Mouse (Mus musculus) limb, embryonic 14.5 days (tissue): Measurements from ENCODE around the gene Ttc7. TPM values are rescaled to one million over a fixed set of nuclear protein-coding genes. Genes with fewer than 3 reads are reported as not detected.

Experiments
- ATAC-seq: fragments of 200-750 bp; cut with Nextera tagmentation; 2 replicates; pipeline ENCODE4 v1.8.0; 2017; ENCODE audit warnings: low read depth, moderate number of reproducible peaks, moderate TSS enrichment; ENCODE audit not compliant: low FRiP score
- DNase-seq: peaks from one replicate; pipeline ENCODE4 v3.0.0-alpha.2; 2015; ENCODE audit warnings: low spot score
- H3K27ac ChIP-seq: fragments of 300-500 bp; sonication (generic); replicated peaks from 2 replicates; pipeline ENCODE4 v1.5.1; 2014; ENCODE audit warnings: low read depth, mild to moderate bottlenecking, low read length, moderate library complexity, mixed read lengths
- H3K27me3 ChIP-seq: fragments of 300-500 bp; sonication (generic); 2 replicates; pipeline ENCODE4 v1.6.1; 2014; ENCODE audit warnings: low read length, mixed read lengths; ENCODE audit not compliant: control insufficient read depth, insufficient read depth
- H3K36me3 ChIP-seq: fragments of 300-500 bp; sonication (generic); 2 replicates; pipeline ENCODE4 v1.6.1; 2014; ENCODE audit warnings: mild to moderate bottlenecking, low read length, moderate library complexity, mixed read lengths; ENCODE audit not compliant: control insufficient read depth, insufficient read depth
- H3K4me1 ChIP-seq: fragments of 300-500 bp; sonication (generic); 2 replicates; pipeline ENCODE4 v1.6.1; 2014; ENCODE audit warnings: antibody characterized with exemption, low read length, mixed read lengths; ENCODE audit not compliant: control insufficient read depth, insufficient read depth
- H3K4me2 ChIP-seq: fragments of 300-500 bp; sonication (generic); replicated peaks from 2 replicates; pipeline ENCODE4 v1.6.1; 2014; ENCODE audit warnings: low read depth, mild to moderate bottlenecking, low read length, moderate library complexity; ENCODE audit not compliant: severe bottlenecking
- H3K4me3 ChIP-seq: fragments of 300-500 bp; sonication (generic); replicated peaks from 2 replicates; pipeline ENCODE4 v1.5.1; 2014; ENCODE audit warnings: low read length
- H3K9ac ChIP-seq: fragments of 300-500 bp; sonication (generic); 2 replicates; pipeline ENCODE4 v1.6.1; 2014; ENCODE audit warnings: mild to moderate bottlenecking, low read depth, low read length, moderate library complexity; ENCODE audit not compliant: severe bottlenecking
- H3K9me3 ChIP-seq: fragments of 300-500 bp; sonication (generic); 2 replicates; pipeline ENCODE4 v1.6.1; 2016; ENCODE audit warnings: low read length; ENCODE audit not compliant: control insufficient read depth
- POLR2A ChIP-seq: fragments of 200-500 bp; IDR thresholded peaks from 2 replicates; pipeline ENCODE4 v1.8.0; 2012; ENCODE audit warnings: inconsistent platforms, mild to moderate bottlenecking, moderate library complexity, borderline replicate concordance; ENCODE audit not compliant: insufficient read depth, insufficient read length; ENCODE audit errors: extremely low read depth
- WGBS: fragments of 180-500 bp; shearing (Covaris S2); extraction: QIAGEN DNeasy Blood & Tissue Kit; methylation state at CpG from one replicate; pipeline ENCODE4 v1.1.7; 2014; 5-methylcytosine and 5-hydroxymethylcytosine counted together
- polyA plus RNA-seq, 2 experiments: library from polyadenylated mRNA; depleted of rRNA in 1 of 2; stranded (reverse) in 1 of 2; unstranded in 1 of 2; fragments of >200 nt; fragmentation: Nextera tagmentation in 1 of 2; extraction: Ambion mirVana in 1 of 2; gene quantifications; 2 replicates each; pipeline versions ENCODE4 v1.2.1 to v1.2.3; 2012 to 2014

Gene Ttc7
- polyA plus RNA-seq, 2 experiments = 7.8 to 9.4 TPM

DNA sequence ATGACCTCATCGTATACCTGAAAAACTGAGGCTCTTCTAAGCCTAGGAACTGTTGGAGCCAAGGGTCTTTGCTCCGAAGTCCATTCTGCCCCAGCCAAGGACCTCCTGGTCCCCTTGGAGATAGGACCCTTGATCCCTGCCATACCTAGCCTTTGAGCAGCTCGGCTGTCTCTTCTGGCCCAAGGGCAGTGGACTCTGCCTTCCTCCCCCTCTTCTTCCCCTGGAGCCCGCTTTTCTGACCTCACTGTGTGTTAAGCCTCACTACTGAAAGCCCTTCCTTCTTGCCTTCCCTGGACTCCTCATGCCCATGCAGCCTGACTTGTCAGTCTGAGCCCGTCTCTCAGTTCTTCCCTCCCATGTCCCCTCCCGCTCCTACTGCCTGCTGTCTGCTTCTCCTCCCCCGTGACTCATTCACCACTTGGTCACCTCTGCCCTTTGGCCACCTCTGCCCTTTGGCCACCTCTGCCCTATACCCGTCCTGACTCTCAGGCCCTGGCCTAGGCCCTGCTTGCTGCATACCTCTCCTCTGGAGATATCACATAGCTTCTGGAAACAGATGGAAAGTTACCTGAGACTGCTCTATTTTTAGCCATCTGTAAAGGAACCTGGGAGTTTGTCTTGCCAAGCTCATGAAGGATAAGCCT, 60.5 kb downstream of the Ttc7 start:
- Histone ChIP-seq H3K4me1 (no peaks in the 10 kb centered on the region), H3K36me3 (no peaks in the 10 kb centered on the region), H3K27me3 (no peaks in the 10 kb centered on the region), H3K9me3 (no peaks in the 10 kb centered on the region), H3K4me2 (no peak overlapping the region), H3K4me3 (no peak overlapping the region), H3K27ac (no peak overlapping the region), H3K9ac (no peak overlapping the region)
- DNase-seq (no peak), ATAC-seq (no peak)
- no peak for TF ChIP-seq POLR2A
- WGBS = 61% methylated on average over 8 of the region's 8 CpGs

DNA sequence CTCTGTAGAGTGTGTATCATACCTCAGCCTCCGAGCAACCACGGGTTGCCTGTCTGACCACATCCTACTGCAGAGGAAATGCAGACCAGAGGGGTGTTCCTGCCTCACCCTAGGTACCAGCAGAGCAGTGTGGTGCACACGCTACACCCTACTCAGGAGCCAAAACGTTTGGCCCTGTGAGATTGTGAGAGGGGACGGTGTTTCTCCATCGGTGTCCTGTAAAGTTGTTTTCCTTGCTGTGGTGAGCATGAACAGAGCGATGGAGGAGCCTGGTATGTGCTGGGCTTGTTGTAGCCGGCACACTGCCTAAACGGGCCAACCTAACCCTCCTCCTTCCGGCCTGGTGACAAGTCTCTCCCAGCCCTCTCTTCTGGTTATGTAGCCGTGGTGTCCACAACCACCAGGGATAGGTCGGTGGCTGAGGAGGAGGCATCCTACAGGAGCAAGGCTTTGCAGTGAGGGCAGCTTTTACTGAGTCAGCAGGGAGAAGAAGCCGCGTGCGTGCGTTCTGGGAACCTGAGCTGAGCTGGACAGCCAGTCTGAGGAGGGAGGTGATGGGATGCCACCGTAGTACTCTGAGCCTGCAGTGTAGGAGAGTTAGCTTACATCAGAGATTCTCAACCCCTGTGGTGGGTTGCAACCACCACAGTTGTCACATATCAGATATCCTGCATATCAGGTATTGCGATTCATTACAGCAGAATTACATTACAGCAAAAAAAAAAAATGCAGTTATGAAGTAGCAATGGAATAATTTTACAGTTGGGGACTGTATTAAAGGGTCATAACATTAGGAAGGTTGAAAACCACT, 62.0 kb downstream of the Ttc7 start:
- H3K4me3 ChIP-seq = no peak overlapping the region
- H3K4me2 ChIP-seq = no peak overlapping the region
- H3K27me3 ChIP-seq = no peaks in the 10 kb centered on the region
- H3K9ac ChIP-seq = no peak overlapping the region
- DNase-seq = no peak
- WGBS = 66% methylated on average over 17 of the region's 18 CpGs
- no peaks in the 10 kb centered on the region for H3K36me3 ChIP-seq
- ATAC-seq = no peak
- TF ChIP-seq POLR2A = no peak
- no peaks in the 10 kb centered on the region for H3K9me3 ChIP-seq
- H3K27ac ChIP-seq = no peak overlapping the region
- H3K4me1 ChIP-seq = peaks cover 4% of the 10 kb centered on the region; the same call in 1 of the 2 replicates

DNA sequence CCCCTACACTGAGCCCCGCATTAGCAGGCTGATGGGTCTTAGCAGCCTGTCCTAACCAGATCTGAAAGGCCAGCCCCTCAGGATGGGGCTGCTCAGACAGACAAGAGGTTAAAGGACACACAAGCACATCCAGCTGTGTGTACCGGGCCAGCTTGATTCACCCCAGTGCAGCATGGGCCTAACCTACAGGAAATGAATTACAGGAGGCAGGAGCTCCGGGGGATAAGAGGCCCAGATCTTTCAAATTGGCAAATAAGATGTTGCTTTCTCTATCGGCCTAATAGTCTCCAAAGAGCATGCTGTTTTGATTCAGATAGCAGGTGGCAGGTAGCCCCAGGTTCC, 62.5 kb downstream of the Ttc7 start:
- H3K36me3 ChIP-seq = no peaks in the 10 kb centered on the region
- DNase-seq (no peak), ATAC-seq (no peak)
- no peak overlapping the region for H3K4me3 ChIP-seq
- no peaks in the 10 kb centered on the region for H3K9me3 ChIP-seq
- no peak for TF ChIP-seq POLR2A
- peaks cover 6% of the 10 kb centered on the region; the same call in 1 of the 2 replicates for H3K4me1 ChIP-seq
- WGBS = 37% methylated on average over 4 of the region's 4 CpGs
- H3K27me3 ChIP-seq = no peaks in the 10 kb centered on the region
- no peak overlapping the region for H3K9ac ChIP-seq
- H3K27ac ChIP-seq = no peak overlapping the region
- no peak overlapping the region for H3K4me2 ChIP-seq

DNA sequence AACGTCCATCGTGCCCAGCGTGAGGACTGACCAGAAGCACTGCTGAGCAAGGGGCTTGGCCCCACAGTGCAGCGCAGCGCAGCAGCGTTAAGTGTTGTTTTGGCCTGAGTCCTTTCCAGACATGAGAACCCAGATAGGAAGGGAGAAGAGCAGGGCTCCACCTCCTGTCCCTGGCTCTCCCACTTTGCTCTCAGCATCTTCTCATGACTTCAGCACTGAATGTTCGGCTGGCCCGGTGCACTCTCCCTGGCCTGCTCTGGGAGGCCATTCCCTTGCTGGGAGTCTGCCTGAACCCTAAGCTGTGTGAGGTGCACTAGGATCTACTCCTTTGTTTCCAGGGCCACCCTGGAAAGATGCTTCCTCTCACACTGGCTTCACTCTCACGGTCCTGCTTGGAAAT, 65.7 kb downstream of the Ttc7 start:
- Histone ChIP-seq H3K4me1 (peaks cover 34% of the 10 kb centered on the region), H3K36me3 (no peaks in the 10 kb centered on the region), H3K4me3 (no peak overlapping the region), H3K9ac (no peak overlapping the region), H3K27me3 (no peaks in the 10 kb centered on the region), H3K9me3 (no peaks in the 10 kb centered on the region), H3K4me2 (no peak overlapping the region), H3K27ac (no peak overlapping the region)
- no peak for TF ChIP-seq POLR2A
- ATAC-seq (no peak), DNase-seq (no peak)
- WGBS = 55% methylated on average over 9 of the region's 9 CpGs

DNA sequence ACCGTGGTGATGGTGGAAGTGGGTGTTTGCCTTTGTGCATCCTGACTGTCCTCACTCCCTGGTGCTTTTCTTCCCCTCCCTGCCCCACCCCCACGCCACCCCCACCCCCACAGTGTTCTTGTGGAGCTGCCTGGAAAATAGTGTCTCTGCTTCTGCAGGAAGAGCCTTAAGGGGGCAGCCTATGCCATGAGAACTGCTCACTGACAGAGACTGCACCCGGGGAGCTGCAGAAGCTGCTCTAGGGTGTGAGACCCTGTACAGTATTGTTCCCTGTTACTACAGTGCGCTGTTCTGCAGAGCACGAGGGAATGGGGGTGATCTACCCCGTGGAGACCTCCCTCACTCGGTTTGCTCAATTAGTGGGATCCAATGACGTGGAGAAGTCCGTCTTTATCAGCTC, 66.4 kb downstream of the Ttc7 start:
- Histone ChIP-seq H3K4me2 (no peak overlapping the region), H3K4me3 (no peak overlapping the region), H3K27me3 (no peaks in the 10 kb centered on the region), H3K4me1 (peaks cover 34% of the 10 kb centered on the region), H3K36me3 (no peaks in the 10 kb centered on the region), H3K27ac (no peak overlapping the region), H3K9me3 (no peaks in the 10 kb centered on the region), H3K9ac (no peak overlapping the region)
- DNase-seq = no peak
- no peak for ATAC-seq
- TF ChIP-seq POLR2A = no peak
- WGBS = 23% methylated on average over 9 of the region's 9 CpGs
